Mouse (Mus musculus): ENCODE data around the gene Utp6.

Utp6 gene

DNA sequence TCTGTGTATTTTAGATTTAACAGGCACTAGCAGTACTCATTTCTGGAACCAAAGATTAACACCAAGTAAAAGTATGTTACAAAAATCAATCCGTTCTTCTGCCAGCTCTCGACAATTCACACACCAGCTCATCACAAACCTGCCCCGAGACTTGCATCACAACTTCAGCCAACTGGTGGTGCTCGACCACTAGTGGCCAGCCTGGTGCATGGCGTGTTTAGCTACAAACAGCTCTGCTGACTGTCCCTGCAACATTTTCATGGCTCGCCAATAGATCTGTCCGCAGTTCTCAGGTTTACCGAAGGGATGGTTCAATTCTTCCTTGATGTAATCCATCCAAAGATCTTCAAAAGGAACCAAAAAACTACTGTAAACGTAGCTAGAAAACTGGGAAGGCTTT lies 26.4 kb downstream of the Utp6 start:
- Histone ChIP-seq H3K9me3 (ENCODE audit: low read length) (no peaks in the 10 kb centered on the region), H3K36me3 (ENCODE audit: insufficient read depth, low read length) (peaks cover 98% of the 10 kb centered on the region), H3K27me3 (ENCODE audit: insufficient read depth, low read length) (no peaks in the 10 kb centered on the region), H3K4me1 (replicated peaks; ENCODE audit: low read depth, low read length) (no peaks in the 10 kb centered on the region), H3K4me3 (replicated peaks; ENCODE audit: low read length) (no peak overlapping the region)
- 0 out of 2 replicates have a peak, but pooled peaks have one; percentile 5 for TF ChIP-seq CTCF (conservative IDR thresholded peaks at IDR 0.05; ENCODE audit: low read length)
- no peak for TF ChIP-seq NANOG (IDR thresholded peaks at IDR 0.05; ENCODE audit: borderline replicate concordance, low read length)
- TF ChIP-seq POU5F1 (IDR thresholded peaks at IDR 0.05; ENCODE audit: borderline replicate concordance, low read length) = no peak

DNA sequence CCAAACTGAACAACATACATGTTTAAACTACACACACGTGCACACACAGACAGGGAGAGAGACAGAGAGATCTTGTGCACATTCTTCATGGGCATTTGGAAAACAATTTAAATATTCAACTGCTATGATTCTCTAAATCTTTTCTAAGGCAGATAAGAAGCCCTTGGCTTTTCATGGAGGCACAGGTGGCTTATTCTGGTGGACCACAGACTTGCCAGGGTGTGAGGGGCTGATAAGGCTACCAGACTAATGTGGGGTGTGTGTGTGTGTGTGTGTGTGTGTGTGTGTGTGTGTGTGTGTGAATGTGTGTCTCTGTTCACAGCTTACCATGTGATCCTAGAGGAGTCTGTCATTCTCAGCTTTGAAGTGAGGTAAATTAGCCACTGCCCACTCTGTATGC lies 39.4 kb downstream of the Utp6 start:
- Histone ChIP-seq H3K36me3 (ENCODE audit: insufficient read depth, low read length) (no peaks in the 10 kb centered on the region), H3K9me3 (ENCODE audit: low read length) (no peaks in the 10 kb centered on the region), H3K4me3 (replicated peaks; ENCODE audit: low read length) (no peak overlapping the region), H3K27me3 (ENCODE audit: insufficient read depth, low read length) (no peaks in the 10 kb centered on the region), H3K4me1 (replicated peaks; ENCODE audit: low read depth, low read length) (peaks cover 12% of the 10 kb centered on the region)
- no peak for TF ChIP-seq NANOG (IDR thresholded peaks at IDR 0.05; ENCODE audit: borderline replicate concordance, low read length)
- TF ChIP-seq CTCF (conservative IDR thresholded peaks at IDR 0.05; ENCODE audit: low read length) = no peak
- TF ChIP-seq POU5F1 (IDR thresholded peaks at IDR 0.05; ENCODE audit: borderline replicate concordance, low read length) = no peak

DNA sequence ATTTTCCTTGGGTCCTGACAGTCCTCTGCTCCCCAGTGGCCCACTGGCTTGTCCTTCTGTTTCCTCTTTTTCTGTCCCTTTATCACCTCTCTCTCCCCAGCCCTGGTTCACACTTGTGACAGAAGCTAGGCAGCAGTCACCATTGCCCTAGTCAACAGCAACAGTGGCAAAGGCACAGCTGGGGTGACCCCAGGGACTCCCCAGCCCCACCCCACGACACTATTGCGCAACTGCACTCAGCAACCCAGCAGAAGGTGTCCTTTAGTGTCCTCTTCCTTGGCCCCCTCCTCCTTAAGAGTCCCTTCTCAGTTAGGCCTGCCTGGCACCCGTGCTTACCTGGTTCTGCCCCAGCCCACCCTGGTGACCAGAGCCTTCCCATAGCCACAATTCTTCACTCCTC lies 40.0 kb downstream of the Utp6 start:
- H3K27me3 ChIP-seq (ENCODE audit: insufficient read depth, low read length) = no peaks in the 10 kb centered on the region
- no peak overlapping the region for H3K4me3 ChIP-seq (replicated peaks; ENCODE audit: low read length)
- H3K4me1 ChIP-seq (replicated peaks; ENCODE audit: low read depth, low read length) = peaks cover 12% of the 10 kb centered on the region
- H3K9me3 ChIP-seq (ENCODE audit: low read length) = no peaks in the 10 kb centered on the region
- H3K36me3 ChIP-seq (ENCODE audit: insufficient read depth, low read length) = no peaks in the 10 kb centered on the region
- no peak for TF ChIP-seq POU5F1 (IDR thresholded peaks at IDR 0.05; ENCODE audit: borderline replicate concordance, low read length)
- TF ChIP-seq NANOG (IDR thresholded peaks at IDR 0.05; ENCODE audit: borderline replicate concordance, low read length) = no peak
- TF ChIP-seq CTCF (conservative IDR thresholded peaks at IDR 0.05; ENCODE audit: low read length) = no peak

DNA sequence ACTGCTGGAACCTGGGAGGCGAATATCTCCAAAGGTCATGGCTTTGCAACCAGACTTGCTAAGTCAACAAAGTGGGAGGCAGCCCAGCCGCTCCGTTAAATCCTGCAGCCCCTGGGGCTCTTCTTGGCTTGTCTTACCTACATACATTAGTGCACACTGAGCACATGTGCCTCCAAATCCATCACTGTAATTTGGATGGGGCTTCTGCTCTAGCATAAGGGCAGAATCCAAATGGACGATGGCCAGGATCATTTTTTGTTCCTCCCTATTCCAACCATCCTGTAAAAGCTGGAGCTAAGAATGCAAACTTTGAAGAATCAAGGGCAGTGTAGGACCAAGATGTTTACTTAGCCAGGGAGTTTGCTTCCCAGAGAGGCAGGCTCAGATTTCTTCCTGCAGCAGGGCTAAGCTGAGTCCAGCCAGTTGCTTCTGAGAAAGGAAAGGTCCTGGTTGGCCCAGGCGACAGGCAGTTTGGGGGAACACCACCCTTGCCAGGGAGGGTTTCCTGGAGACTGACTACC lies 41.6 kb downstream of the Utp6 start:
- TF ChIP-seq CTCF (conservative IDR thresholded peaks at IDR 0.05; ENCODE audit: low read length) = no peak
- TF ChIP-seq POU5F1 (IDR thresholded peaks at IDR 0.05; ENCODE audit: borderline replicate concordance, low read length) = no peak
- no peak for TF ChIP-seq NANOG (IDR thresholded peaks at IDR 0.05; ENCODE audit: borderline replicate concordance, low read length)
- Histone ChIP-seq H3K4me3 (replicated peaks; ENCODE audit: low read length) (no peak overlapping the region), H3K4me1 (replicated peaks; ENCODE audit: low read depth, low read length) (peaks cover 21% of the 10 kb centered on the region), H3K27me3 (ENCODE audit: insufficient read depth, low read length) (no peaks in the 10 kb centered on the region), H3K9me3 (ENCODE audit: low read length) (no peaks in the 10 kb centered on the region), H3K36me3 (ENCODE audit: insufficient read depth, low read length) (no peaks in the 10 kb centered on the region)

DNA sequence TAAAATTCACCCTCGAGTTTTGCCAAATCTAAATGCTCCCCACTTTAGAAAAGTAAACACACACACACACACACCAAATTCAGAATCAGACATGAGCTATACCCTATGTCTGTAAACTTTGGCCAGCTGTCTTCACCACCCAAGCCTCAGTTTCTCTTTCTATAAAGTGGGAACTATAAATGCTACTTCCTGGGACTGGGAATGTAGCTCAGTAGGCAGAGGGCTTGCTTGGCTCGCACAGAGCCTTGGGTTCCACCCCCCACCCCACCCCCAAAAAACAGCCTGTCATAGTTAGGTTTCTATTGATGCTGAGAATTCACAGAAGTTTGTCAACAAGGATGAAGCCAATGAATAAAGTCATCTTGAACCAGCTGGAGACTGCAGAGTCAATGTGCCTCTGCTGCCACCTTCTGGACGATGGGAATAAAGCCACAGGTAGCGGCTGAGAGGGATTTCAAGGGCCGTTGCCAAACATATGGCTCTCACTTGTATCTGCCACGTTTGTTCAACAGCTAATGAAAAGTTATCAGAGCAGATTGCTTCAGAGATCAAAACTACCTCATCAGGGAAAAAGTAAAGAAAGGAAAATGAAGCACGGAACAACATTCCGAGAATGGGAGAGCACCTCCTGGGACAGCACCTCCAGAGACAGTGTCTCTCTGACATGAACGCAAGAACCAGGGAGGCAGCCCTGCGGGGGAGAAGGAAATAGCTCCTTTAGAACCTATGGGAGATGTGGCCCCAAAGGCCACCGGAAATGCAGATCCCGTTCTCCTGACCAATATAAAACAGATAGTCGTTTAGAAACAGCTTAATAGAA lies 42.3 kb downstream of the Utp6 start:
- Histone ChIP-seq H3K36me3 (ENCODE audit: insufficient read depth, low read length) (no peaks in the 10 kb centered on the region), H3K4me1 (replicated peaks; ENCODE audit: low read depth, low read length) (peaks cover 21% of the 10 kb centered on the region), H3K4me3 (replicated peaks; ENCODE audit: low read length) (no peak overlapping the region), H3K9me3 (ENCODE audit: low read length) (no peaks in the 10 kb centered on the region), H3K27me3 (ENCODE audit: insufficient read depth, low read length) (no peaks in the 10 kb centered on the region)
- no peak for TF ChIP-seq NANOG (IDR thresholded peaks at IDR 0.05; ENCODE audit: borderline replicate concordance, low read length)
- peak; percentile 95 for TF ChIP-seq CTCF (conservative IDR thresholded peaks at IDR 0.05; ENCODE audit: low read length)

DNA sequence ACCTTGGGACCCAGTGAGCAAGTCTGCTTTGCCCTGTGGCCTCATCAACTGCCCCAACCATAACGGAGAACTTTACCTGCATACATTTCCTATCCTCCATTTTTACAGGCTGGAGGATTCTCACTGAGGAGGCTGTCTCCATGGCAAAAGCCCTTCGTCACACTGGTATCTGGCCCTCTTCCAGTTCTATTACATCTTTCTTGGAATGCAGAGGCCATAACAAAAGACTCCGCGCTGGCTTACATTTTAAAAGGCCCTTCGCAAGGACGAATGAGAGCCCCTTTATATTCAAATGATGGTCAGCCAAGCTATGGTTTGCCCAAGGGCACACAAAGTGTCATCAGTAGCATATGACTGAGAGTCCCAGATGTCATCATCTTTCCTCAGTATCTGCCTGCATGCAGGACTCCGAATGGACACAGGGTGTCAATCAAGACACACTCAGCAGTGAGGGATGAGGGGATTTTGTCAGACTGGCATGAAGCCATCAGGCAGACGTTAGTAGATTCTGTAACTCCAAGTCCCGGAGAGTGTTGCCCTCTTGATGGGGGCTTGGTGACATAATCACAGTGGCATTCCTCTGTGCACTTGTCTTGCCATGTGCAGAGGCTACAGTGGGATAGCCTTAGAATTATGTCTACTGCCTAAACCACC lies 46.4 kb downstream of the Utp6 start:
- no peaks in the 10 kb centered on the region for H3K27me3 ChIP-seq (ENCODE audit: insufficient read depth, low read length)
- no peak overlapping the region for H3K4me3 ChIP-seq (replicated peaks; ENCODE audit: low read length)
- TF ChIP-seq POU5F1 (IDR thresholded peaks at IDR 0.05; ENCODE audit: borderline replicate concordance, low read length) = no peak
- TF ChIP-seq NANOG (IDR thresholded peaks at IDR 0.05; ENCODE audit: borderline replicate concordance, low read length) = no peak
- peaks cover 21% of the 10 kb centered on the region for H3K4me1 ChIP-seq (replicated peaks; ENCODE audit: low read depth, low read length)
- no peaks in the 10 kb centered on the region for H3K36me3 ChIP-seq (ENCODE audit: insufficient read depth, low read length)
- H3K9me3 ChIP-seq (ENCODE audit: low read length) = no peaks in the 10 kb centered on the region

DNA sequence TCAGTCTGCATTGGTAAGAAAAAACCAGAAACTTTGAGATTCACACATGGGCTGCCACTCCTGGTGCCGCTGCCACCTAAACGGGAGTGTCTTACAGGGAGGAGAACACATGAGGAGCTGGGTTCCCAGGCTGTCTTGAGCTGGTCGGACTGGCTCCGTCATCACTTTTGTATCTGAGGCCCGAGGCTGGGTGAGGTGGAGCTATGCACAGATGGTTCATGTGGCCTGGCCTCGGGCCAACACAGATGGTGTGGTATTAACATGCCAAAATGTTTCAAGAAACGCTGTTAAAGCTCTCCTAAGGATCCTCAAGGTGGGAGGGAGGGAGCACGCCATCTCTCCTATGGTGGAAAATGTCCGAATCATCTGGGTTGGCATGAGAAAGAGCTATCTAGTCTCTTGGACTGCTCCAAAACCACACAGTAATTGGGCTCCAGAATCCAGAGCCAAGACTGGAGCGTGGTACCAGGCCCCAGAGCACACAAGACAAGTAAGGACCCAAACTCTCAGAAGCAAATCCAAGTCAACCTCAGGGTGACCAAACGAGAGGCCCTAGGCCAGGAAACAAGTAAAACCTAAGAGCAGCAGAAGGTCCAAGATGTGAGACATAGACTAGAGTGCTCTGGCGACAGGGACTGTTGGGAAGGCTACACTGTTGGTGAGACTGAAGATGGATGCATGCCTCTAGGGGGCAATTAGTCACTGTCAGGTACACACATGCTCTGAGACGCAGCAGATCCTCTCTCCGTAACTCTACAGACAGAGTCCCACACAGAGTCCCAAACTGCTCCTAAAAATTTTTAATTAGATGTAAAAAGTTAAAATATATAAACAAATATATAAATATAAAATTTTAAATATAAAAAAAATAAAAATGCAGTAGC lies 53.3 kb downstream of the Utp6 start:
- Histone ChIP-seq H3K9me3 (ENCODE audit: low read length) (no peaks in the 10 kb centered on the region), H3K36me3 (ENCODE audit: insufficient read depth, low read length) (no peaks in the 10 kb centered on the region), H3K4me1 (replicated peaks; ENCODE audit: low read depth, low read length) (no peaks in the 10 kb centered on the region), H3K4me3 (replicated peaks; ENCODE audit: low read length) (no peak overlapping the region), H3K27me3 (ENCODE audit: insufficient read depth, low read length) (no peaks in the 10 kb centered on the region)
- TF ChIP-seq POU5F1 (IDR thresholded peaks at IDR 0.05; ENCODE audit: borderline replicate concordance, low read length) (no peak), CTCF (conservative IDR thresholded peaks at IDR 0.05; ENCODE audit: low read length) (no peak), NANOG (IDR thresholded peaks at IDR 0.05; ENCODE audit: borderline replicate concordance, low read length) (no peak)

DNA sequence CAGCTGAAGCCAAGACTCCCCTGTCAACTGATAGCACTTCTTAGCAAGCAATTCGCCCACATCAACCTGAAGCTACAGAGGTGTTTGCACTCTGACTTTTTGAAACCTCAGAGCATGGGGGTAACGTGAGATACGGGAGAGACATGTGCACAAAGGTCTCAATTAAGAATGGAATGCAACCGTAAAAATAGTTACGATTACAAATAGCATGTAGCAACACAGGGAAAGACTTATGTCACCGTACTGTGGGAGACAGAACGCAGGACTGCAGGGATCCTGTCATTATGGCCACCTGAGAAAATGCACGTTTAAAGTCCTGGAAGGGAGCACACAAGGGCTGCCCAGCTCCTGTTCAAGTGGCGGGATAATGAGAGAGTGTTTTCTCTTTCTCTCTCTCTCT lies 55.3 kb downstream of the Utp6 start:
- Histone ChIP-seq H3K4me1 (replicated peaks; ENCODE audit: low read depth, low read length) (peaks cover 12% of the 10 kb centered on the region), H3K36me3 (ENCODE audit: insufficient read depth, low read length) (no peaks in the 10 kb centered on the region), H3K4me3 (replicated peaks; ENCODE audit: low read length) (no peak overlapping the region), H3K27me3 (ENCODE audit: insufficient read depth, low read length) (no peaks in the 10 kb centered on the region), H3K9me3 (ENCODE audit: low read length) (no peaks in the 10 kb centered on the region)
- no peak for TF ChIP-seq POU5F1 (IDR thresholded peaks at IDR 0.05; ENCODE audit: borderline replicate concordance, low read length)
- TF ChIP-seq CTCF (conservative IDR thresholded peaks at IDR 0.05; ENCODE audit: low read length) = no peak
- TF ChIP-seq NANOG (IDR thresholded peaks at IDR 0.05; ENCODE audit: borderline replicate concordance, low read length) = no peak

Data from E14TG2a.4 (cell line).